Mouse (Mus musculus): ENCODE results near the gene Gm20817. TPM values are rescaled to one million over a fixed set of nuclear protein-coding genes. Genes with fewer than 3 reads are reported as not detected.
"Not testable (repeated sequence)": the region's sequence is repeated elsewhere in the genome, so short reads cannot be mapped to it uniquely, and the experiment has no call there.

The Gm20817 gene
- not detected in 2 replicates for polyA plus RNA-seq (2016; fragmentation: Nextera tagmentation; extraction: Ambion mirVana)

DNA sequence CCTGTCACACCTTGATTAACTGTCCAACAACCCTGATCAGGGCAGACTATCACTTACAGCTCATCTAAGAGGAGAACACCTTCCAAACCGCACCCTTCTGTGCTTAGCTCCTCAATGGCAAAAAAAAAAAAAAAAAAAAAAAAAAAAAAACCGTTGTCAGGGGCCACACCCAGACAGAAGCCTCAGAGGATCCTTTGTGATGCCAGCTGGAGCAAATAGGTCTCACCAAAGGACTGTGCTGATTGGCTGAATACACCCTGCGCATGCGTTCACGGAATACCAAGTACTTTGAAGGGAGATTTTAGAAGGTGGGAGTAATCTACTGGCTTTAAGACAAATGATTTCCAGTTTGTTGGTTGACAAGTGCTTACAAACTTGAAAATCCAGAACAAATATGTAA, at the start of gene Gm20817:
Gm20817 (minus strand) TSS at position 101 of the 400 bp plus-strand sequence.
- WGBS = no CpG with 5 or more reads among the region's 5 CpGs
- H3K4me1 ChIP-seq; H3K36me3 ChIP-seq; H3K27ac ChIP-seq (replicated peaks); DNase-seq (ENCODE audit: low spot score); H3K4me3 ChIP-seq; H3K27me3 ChIP-seq (ENCODE audit: low read depth, poor library complexity, severe bottlenecking); H3K9me3 ChIP-seq (replicated peaks): not testable (repeated sequence)
